ENCODE assay signal across 8 mouse cellular contexts in the genomic region with DNA sequence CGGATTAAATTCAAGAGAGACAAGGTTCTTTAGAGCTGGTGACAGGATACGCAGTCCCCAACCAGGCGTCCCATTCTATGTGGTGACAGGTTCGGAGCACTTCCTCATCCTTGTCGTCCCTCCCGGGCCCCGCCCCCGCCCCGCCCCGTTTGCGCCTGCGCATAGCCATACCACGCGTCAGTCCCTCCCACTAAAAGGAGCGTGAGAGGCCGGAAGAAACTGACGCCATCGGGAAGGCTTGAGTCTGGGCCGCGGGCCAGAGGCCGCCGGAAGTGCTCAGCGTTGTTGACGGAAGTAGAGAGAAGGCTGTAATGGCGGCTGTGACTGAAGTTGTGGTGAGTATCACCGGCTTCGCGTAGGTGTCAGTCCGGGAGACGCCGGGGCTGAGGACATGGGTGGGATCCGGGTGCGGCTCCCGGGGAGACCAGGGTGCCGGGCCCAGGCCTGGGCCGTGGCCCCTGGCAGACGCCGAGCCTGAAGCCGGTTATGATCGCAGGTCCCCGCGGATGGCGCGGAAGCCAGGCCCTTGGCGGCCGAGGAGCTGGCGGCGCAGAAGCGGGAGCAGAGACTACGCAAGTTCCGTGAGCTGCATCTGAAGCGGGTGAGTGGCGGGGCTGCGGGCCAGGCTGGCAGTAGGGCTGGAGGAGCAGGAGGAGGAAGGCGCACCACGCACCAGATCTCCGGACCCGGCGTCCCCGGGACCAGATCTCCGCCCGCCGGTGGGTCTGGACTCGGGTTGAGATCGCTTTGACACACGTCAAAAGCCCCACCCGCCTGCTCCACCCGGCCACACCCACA. TPM values are rescaled to one million over a fixed set of nuclear protein-coding genes. Genes with fewer than 3 reads are reported as not detected.
DNase-seq lines count a peak whose midpoint lies in the region; ATAC-seq and TF ChIP-seq lines count a peak whose summit lies in the region.

A gene (plus strand): TSS at position 215 of the 798 bp plus-strand sequence.

- H3K27me3 ChIP-seq in heart, embryonic 10.5 days (ENCODE audit: insufficient read depth, poor library complexity, severe bottlenecking): no peaks in the 10 kb centered on the region
- no peaks in the 10 kb centered on the region for H3K27me3 ChIP-seq in kidney, embryonic 15.5 days

- H3K4me2 ChIP-seq in kidney, embryonic 15.5 days: peak within 1 kb of the TSS; percentile 73

- H3K27ac ChIP-seq in bone marrow macrophage, adult 2 months (ENCODE audit: insufficient read depth, low read depth, low read length): peak within 1 kb of the TSS; percentile 71
- H3K27ac ChIP-seq in embryonic fibroblast, embryonic 13.5 days (ENCODE audit: insufficient read depth, low read length): peak within 1 kb of the TSS; percentile 18; the same call in 1 of the 2 replicates
- peak within 1 kb of the TSS; percentile 91 for H3K27ac ChIP-seq in heart, embryonic 10.5 days
- peak within 1 kb of the TSS; percentile 73 for H3K27ac ChIP-seq in kidney, embryonic 15.5 days

- peak; percentile 98 for ATAC-seq in kidney, embryonic 15.5 days (replicated peaks; ENCODE audit: low FRiP score)
- peak; percentile 90 for ATAC-seq in monocyte, adult 5-6 weeks (replicated peaks; ENCODE audit: insufficient number of reproducible peaks, low FRiP score, low TSS enrichment, poor library complexity, severe bottlenecking)

- peaks cover 6% of the 10 kb centered on the region for H3K4me1 ChIP-seq in bone marrow macrophage, adult 2 months (ENCODE audit: control insufficient read depth, insufficient read depth, low read length)
- H3K4me1 ChIP-seq in embryonic fibroblast, embryonic 13.5 days (ENCODE audit: control insufficient read depth, insufficient read depth, low read length): no peaks in the 10 kb centered on the region; the same call in 1 of the 2 replicates
- H3K4me1 ChIP-seq in heart, embryonic 10.5 days: peaks cover 19% of the 10 kb centered on the region
- peaks cover 26% of the 10 kb centered on the region for H3K4me1 ChIP-seq in kidney, embryonic 15.5 days

- H3K36me3 ChIP-seq in heart, embryonic 10.5 days: peaks cover 63% of the 10 kb centered on the region
- H3K36me3 ChIP-seq in kidney, embryonic 15.5 days: peaks cover 63% of the 10 kb centered on the region

- no peaks in the 10 kb centered on the region for H3K9me3 ChIP-seq in heart, embryonic 10.5 days
- H3K9me3 ChIP-seq in kidney, embryonic 15.5 days (replicated peaks): no peaks in the 10 kb centered on the region

- peak within 1 kb of the TSS; percentile 80 for H3K9ac ChIP-seq in kidney, embryonic 15.5 days

- TF ChIP-seq CTCF in bone marrow macrophage, adult 2 months (IDR thresholded peaks at IDR 0.05; ENCODE audit: low read depth, low read length): no peak
- TF ChIP-seq CTCF in embryonic fibroblast, embryonic 13.5 days (IDR thresholded peaks at IDR 0.05; ENCODE audit: borderline replicate concordance, insufficient read depth, low read length): no peak

- under 1% methylated on average over 68 of the region's 68 CpGs for WGBS in heart, embryonic 10.5 days
- under 1% methylated on average over 68 of the region's 68 CpGs for WGBS in kidney, embryonic 15.5 days

- DNase-seq in A20 (ENCODE audit: low read depth, low spot score): peak; percentile 99
- DNase-seq in heart, embryonic 10.5 days (ENCODE audit: low spot score): peak; percentile 99
- peak; percentile 99 for DNase-seq in liver
- peak; percentile 92 to 95 for DNase-seq in spleen, postnatal 4 days (ENCODE audit: low spot score in 2 of 2)

- peak within 1 kb of the TSS; percentile 98 for H3K4me3 ChIP-seq in bone marrow macrophage, adult 2 months (ENCODE audit: insufficient read depth, low read length)
- peak within 1 kb of the TSS; percentile 75 for H3K4me3 ChIP-seq in embryonic fibroblast, embryonic 13.5 days (ENCODE audit: insufficient read depth, low read length)
- H3K4me3 ChIP-seq in heart, embryonic 10.5 days: peak within 1 kb of the TSS; percentile 97
- peak within 1 kb of the TSS; percentile 99 for H3K4me3 ChIP-seq in kidney, embryonic 15.5 days (replicated peaks)

- peak; percentile 36; the same call in 1 of the 2 replicates for TF ChIP-seq POLR2A in bone marrow macrophage, adult 2 months (IDR thresholded peaks at IDR 0.05; ENCODE audit: borderline replicate concordance, low read depth, low read length)
- TF ChIP-seq POLR2A in embryonic fibroblast, embryonic 13.5 days (IDR thresholded peaks at IDR 0.05; ENCODE audit: low read depth, low read length): peak; percentile 76

RNA-seq across cellular contexts. Expression of the gene that starts here (rescaled TPM):
- polyA plus RNA-seq in bone marrow macrophage, adult 2 months (2012; ENCODE audit: insufficient read depth, insufficient read length, missing spikeins): 97.3 and 97.6 TPM in 2 replicates
- polyA plus RNA-seq in embryonic fibroblast, embryonic 13.5 days (2011; ENCODE audit: insufficient read length, low read depth, missing spikeins): 46.6 and 48.8 TPM in 2 replicates
- polyA plus RNA-seq in heart, embryonic 10.5 days (2016; fragmentation: Nextera tagmentation; extraction: Ambion mirVana): 52.3 and 63.0 TPM in 2 replicates
- polyA plus RNA-seq in kidney, embryonic 15.5 days (2015; fragmentation: Nextera tagmentation; extraction: Ambion mirVana): 82.7 and 83.9 TPM in 2 replicates
- total RNA-seq in monocyte, adult 5-6 weeks (2017): 551 to 822 TPM (median 699 TPM) in 3 replicates

Comparison
In these comparisons a context has a peak if more than half of its experiments do, and no peak if none do; other contexts are left out.
1. Peak in every context shown above with its lines: DNase-seq, ATAC-seq, H3K4me3 ChIP-seq and H3K27ac ChIP-seq.
2. H3K27ac ChIP-seq: peak in every context shown above with its lines; median percentile 91 in heart, embryonic 10.5 days; 73 in kidney, embryonic 15.5 days; 71 in bone marrow macrophage, adult 2 months; 18 in embryonic fibroblast, embryonic 13.5 days.